Mouse (Mus musculus) MEL (cell line): ENCODE data around the gene Rhd. TPM values are rescaled to one million over a fixed set of nuclear protein-coding genes. Genes with fewer than 3 reads are reported as not detected.

Experiments
- DNase-seq: peaks from one replicate; pipeline ENCODE4 v3.0.0; 2011; ENCODE audit warnings: low read depth, low spot score
- H3K27ac ChIP-seq: 2 replicates; pipeline ENCODE4 v1.5.1; 2012; ENCODE audit warnings: low read depth, mild to moderate bottlenecking, control low read depth, low read length, moderate library complexity; ENCODE audit not compliant: control insufficient read depth
- H3K27me3 ChIP-seq, 2 experiments: fragments of 150-350 bp in 1 of 2; sonication (generic) in 1 of 2; 2 replicates each; pipeline ENCODE4 v1.6.1; 2012; ENCODE audit warnings: low read length in 2 of 2, mild to moderate bottlenecking in 2 of 2, improper control_type of control experiment in 1 of 2, moderate library complexity in 1 of 2; ENCODE audit not compliant: insufficient read depth in 2 of 2, control insufficient read depth in 1 of 2
- H3K36me3 ChIP-seq, 2 experiments: 2 replicates each; pipeline ENCODE4 v1.6.1; 2012 to 2014; ENCODE audit warnings: low read length in 2 of 2, improper control_type of control experiment in 1 of 2, inconsistent platforms in 1 of 2, mild to moderate bottlenecking in 1 of 2; ENCODE audit not compliant: insufficient read depth in 2 of 2, control insufficient read depth in 1 of 2
- H3K4me1 ChIP-seq, 2 experiments: fragments of 150-350 bp in 1 of 2; sonication (generic) in 1 of 2; 2 replicates each; pipeline ENCODE4 v1.6.1; 2012; ENCODE audit warnings: low read length in 2 of 2, improper control_type of control experiment in 1 of 2, mild to moderate bottlenecking in 1 of 2; ENCODE audit not compliant: insufficient read depth in 2 of 2, control insufficient read depth in 1 of 2
- H3K4me3 ChIP-seq, 2 experiments: fragments of 150-350 bp in 1 of 2; sonication (generic) in 1 of 2; 2 replicates each; pipeline ENCODE4 v1.5.1; 2012; ENCODE audit warnings: low read depth in 2 of 2, low read length in 2 of 2, mild to moderate bottlenecking in 2 of 2, moderate library complexity in 2 of 2, control low read depth in 1 of 2, improper control_type of control experiment in 1 of 2; ENCODE audit not compliant: control insufficient read depth in 1 of 2, insufficient read depth in 1 of 2
- H3K79me2 ChIP-seq: 2 replicates; pipeline ENCODE4 v1.6.1; 2012; ENCODE audit warnings: mild to moderate bottlenecking, low read length, moderate library complexity; ENCODE audit not compliant: control insufficient read depth, poor library complexity, insufficient read depth
- H3K9ac ChIP-seq: 2 replicates; pipeline ENCODE4 v1.6.1; 2012; ENCODE audit warnings: low read depth, mild to moderate bottlenecking, control low read depth, low read length, moderate library complexity; ENCODE audit not compliant: control insufficient read depth, poor library complexity, severe bottlenecking
- H3K9me3 ChIP-seq: fragments of 150-350 bp; sonication (generic); replicated peaks from 2 replicates; pipeline ENCODE4 v1.6.1; 2012; ENCODE audit warnings: mild to moderate bottlenecking, low read length, improper control_type of control experiment, moderate library complexity; ENCODE audit not compliant: insufficient read depth
- BHLHE40 ChIP-seq: IDR thresholded peaks from 2 replicates; pipeline ENCODE4 v1.6.1; 2012; ENCODE audit warnings: low read depth, mild to moderate bottlenecking, inconsistent platforms, low read length, improper control_type of control experiment, borderline replicate concordance
- CHD1 ChIP-seq: IDR thresholded peaks from 2 replicates; pipeline ENCODE4 v1.6.1; 2012; ENCODE audit warnings: low read depth, mild to moderate bottlenecking, inconsistent platforms, low read length, improper control_type of control experiment
- CHD2 ChIP-seq: IDR thresholded peaks from 2 replicates; pipeline ENCODE4 v1.6.1; 2011; ENCODE audit warnings: low read length, improper control_type of control experiment
- GABPA ChIP-seq: IDR thresholded peaks from 2 replicates; pipeline ENCODE4 v1.6.1; 2012; ENCODE audit warnings: low read depth, mild to moderate bottlenecking, inconsistent platforms, low read length, improper control_type of control experiment, moderate library complexity
- JUND ChIP-seq: IDR thresholded peaks from 2 replicates; pipeline ENCODE4 v1.6.1; 2011; ENCODE audit warnings: low read depth, mild to moderate bottlenecking, improper control_type of control experiment, low read length
- MAX ChIP-seq: IDR thresholded peaks from 2 replicates; pipeline ENCODE4 v1.6.1; 2011; ENCODE audit warnings: low read length, improper control_type of control experiment
- MAZ ChIP-seq: IDR thresholded peaks from 2 replicates; pipeline ENCODE4 v1.6.1; 2012; ENCODE audit warnings: low read depth, mild to moderate bottlenecking, inconsistent platforms, low read length, improper control_type of control experiment
- MXI1 ChIP-seq: IDR thresholded peaks from 2 replicates; pipeline ENCODE4 v1.6.1; 2011; ENCODE audit warnings: mild to moderate bottlenecking, low read depth, low read length, improper control_type of control experiment
- MYC ChIP-seq: IDR thresholded peaks from 2 replicates; pipeline ENCODE4 v1.6.1; 2011; ENCODE audit warnings: low read depth, mild to moderate bottlenecking, low read length, improper control_type of control experiment, moderate library complexity
- NELFE ChIP-seq: IDR thresholded peaks from 2 replicates; pipeline ENCODE4 v1.6.1; 2011; ENCODE audit warnings: low read depth, low read length, improper control_type of control experiment
- POLR2A ChIP-seq, 2 experiments: IDR thresholded peaks; 2 replicates each; pipeline ENCODE4 v1.6.1; 2011 to 2012; ENCODE audit warnings: low read length in 2 of 2, mild to moderate bottlenecking in 2 of 2, control low read depth in 1 of 2, improper control_type of control experiment in 1 of 2, low read depth in 1 of 2, moderate library complexity in 1 of 2; ENCODE audit not compliant: control insufficient read depth in 1 of 2, insufficient read depth in 1 of 2, poor library complexity in 1 of 2
- POLR2AphosphoS2 ChIP-seq: IDR thresholded peaks from 2 replicates; pipeline ENCODE4 v1.6.1; 2011; ENCODE audit warnings: low read length, improper control_type of control experiment
- POLR2AphosphoS5 ChIP-seq: IDR thresholded peaks from 2 replicates; pipeline ENCODE4 v1.6.1; 2012; ENCODE audit warnings: low read depth, borderline replicate concordance, mild to moderate bottlenecking, inconsistent platforms, low read length, moderate library complexity, mixed read lengths
- RAD21 ChIP-seq: IDR thresholded peaks from 2 replicates; pipeline ENCODE4 v1.6.1; 2011; ENCODE audit warnings: mild to moderate bottlenecking, low read depth, low read length, improper control_type of control experiment
- RCOR1 ChIP-seq: IDR thresholded peaks from 2 replicates; pipeline ENCODE4 v1.6.1; 2012; ENCODE audit warnings: low read depth, mild to moderate bottlenecking, inconsistent platforms, low read length, improper control_type of control experiment
- SIN3A ChIP-seq: IDR thresholded peaks from 2 replicates; pipeline ENCODE4 v1.6.1; 2012; ENCODE audit warnings: low read length, improper control_type of control experiment, inconsistent platforms
- TAL1 ChIP-seq: IDR thresholded peaks from 2 replicates; pipeline ENCODE4 v1.6.1; 2012; ENCODE audit warnings: mild to moderate bottlenecking, inconsistent platforms, low read length, moderate library complexity, mixed read lengths
- TCF12 ChIP-seq: IDR thresholded peaks from 2 replicates; pipeline ENCODE4 v1.6.1; 2014; ENCODE audit warnings: low read depth, mild to moderate bottlenecking, inconsistent platforms, low read length, improper control_type of control experiment, moderate library complexity
- UBTF ChIP-seq: IDR thresholded peaks from 2 replicates; pipeline ENCODE4 v1.6.1; 2012; ENCODE audit warnings: low read depth, mild to moderate bottlenecking, inconsistent platforms, low read length, improper control_type of control experiment, moderate library complexity, borderline replicate concordance; ENCODE audit not compliant: insufficient read depth
- ZNF384 ChIP-seq: IDR thresholded peaks from 2 replicates; pipeline ENCODE4 v1.6.1; 2012; ENCODE audit warnings: low read depth, mild to moderate bottlenecking, inconsistent platforms, low read length, improper control_type of control experiment
- polyA plus RNA-seq, 2 experiments: library from polyadenylated mRNA; stranded (reverse) in 1 of 2; unstranded in 1 of 2; fragments of >175 nt in 1 of 2; fragments of >200 nt in 1 of 2; gene quantifications; 2 replicates each; pipeline versions ENCODE4 v1.2.1 to v1.2.4; 2012; ENCODE audit warnings: low replicate concordance in 2 of 2, low read depth in 1 of 2; ENCODE audit not compliant: insufficient read length in 2 of 2, insufficient read depth in 1 of 2, missing spikeins in 1 of 2
- total RNA-seq: library from RNA; depleted of rRNA; stranded (reverse); fragments of 300-350 nt; gene quantifications from 2 replicates; pipeline ENCODE4 v1.2.3, GENCODE M21; 2012

Gene Rhd
- total and polyA plus RNA-seq, 3 experiments, result 49.9 to 176 TPM; not detected in 1

GRCm38 (mm10) chr4:134851876-134852275 lies 12.5 kb upstream of the Rhd start:
- TF ChIP-seq BHLHE40 (no peak), JUND (no peak), GABPA (no peak), ZNF384 (no peak; the same call in 1 of the 2 replicates), MYC (no peak), POLR2AphosphoS2 (no peak), POLR2AphosphoS5 (no peak), RCOR1 (no peak), TCF12 (no peak), SIN3A (no peak), NELFE (no peak), CHD2 (no peak), RAD21 (no peak), MAX (peak; percentile 47; the same call in 1 of the 2 replicates), CHD1 (0 out of 2 replicates have a peak, but pooled peaks have one; percentile 27), MXI1 (peak; percentile 8; the same call in 1 of the 2 replicates), MAZ (no peak)
- H3K4me1 ChIP-seq, result peaks cover 3 to 30% of the 10 kb centered on the region in 2 experiments; a peak in 3 of 4 replicates
- peak overlapping the region; percentile 81 to 86 for H3K4me3 ChIP-seq
- H3K79me2 ChIP-seq, result peaks cover 46% of the 10 kb centered on the region
- no peaks in the 10 kb centered on the region for H3K27me3 ChIP-seq
- H3K36me3 ChIP-seq, result peaks cover 0 to 21% of the 10 kb centered on the region in 2 experiments; a peak in 2 of 4 replicates
- peak overlapping the region; percentile 97 for H3K9ac ChIP-seq
- H3K9me3 ChIP-seq, result no peaks in the 10 kb centered on the region
- peak; percentile 67 for DNase-seq
- H3K27ac ChIP-seq, result peak overlapping the region; percentile 68

- peaks cover 0 to 19% of the 10 kb centered on the region in 2 experiments; a peak in 2 of 4 replicates for H3K36me3 ChIP-seq
- no peaks in the 10 kb centered on the region for H3K27me3 ChIP-seq
- peaks cover 3 to 30% of the 10 kb centered on the region in 2 experiments; a peak in 3 of 4 replicates for H3K4me1 ChIP-seq
- peak; percentile 50 for DNase-seq
- H3K79me2 ChIP-seq, result peaks cover 42% of the 10 kb centered on the region
- H3K9ac ChIP-seq, result peak overlapping the region; percentile 97
- H3K9me3 ChIP-seq, result no peaks in the 10 kb centered on the region
- peak overlapping the region; percentile 68 for H3K27ac ChIP-seq
- TF ChIP-seq POLR2A (IDR thresholded peaks at IDR 0.05; ENCODE audit: control insufficient read depth in 1 of 2, insufficient read depth in 1 of 2, low read depth in 1 of 2, low read length in 2 of 2, poor library complexity in 1 of 2) (0 out of 4 replicates have a peak, but pooled peaks of 1 of the 2 experiments have one; percentile 10), UBTF (peak; percentile 97), TAL1 (no peak)
- H3K4me3 ChIP-seq, result peak overlapping the region; percentile 81 to 86
These were observed 11.7 kb upstream of the Rhd start for GRCm38 (mm10) chr4:134852438-134853255.
